Mouse (Mus musculus) T-helper 17 cell (primary cell): Measurements from ENCODE around the gene Sgo2a.
"Not testable (repeated sequence)": the region's sequence is repeated elsewhere in the genome, so short reads cannot be mapped to it uniquely, and the experiment has no call there.

Experiments
- in situ Hi-C, 2 experiments: fragments of 300-600 bp; cut with MboI, MseI; formaldehyde crosslinking; loops; 1 replicate in 1 of 2; 2 replicates in 1 of 2; pipeline ENCODE4 v1.15.1; 2025; ENCODE audit warnings: high pct_unique_total_duplicates in 2 of 2

Sgo2a gene

GRCm38 (mm10) chr1:58030156-58030871, 34.5 kb downstream of the Sgo2a start:
- in situ Hi-C loops, result loop anchor here (5.0 kb wide), 2 partner anchors 598 to 608 kb away; no protein-coding TSS in a partner anchor

GRCm38 (mm10) chr1:58031160-58031769, 35.5 kb downstream of the Sgo2a start:
- in situ Hi-C loops, result loop anchor here (5.0 kb wide), 2 partner anchors 599 to 609 kb away; no protein-coding TSS in a partner anchor

- in situ Hi-C loops, result not testable (repeated sequence)
These were observed 41.5 kb downstream of the Sgo2a start for GRCm38 (mm10) chr1:58037306-58037705.

GRCm38 (mm10) chr1:58045076-58045475, 49.3 kb downstream of the Sgo2a start:
- in situ Hi-C loops, result no loop called here

- in situ Hi-C loops, result no loop called here
These were observed 49.8 kb downstream of the Sgo2a start for GRCm38 (mm10) chr1:58045546-58045945.

- in situ Hi-C loops, result no loop called here
These were observed 51.0 kb downstream of the Sgo2a start for GRCm38 (mm10) chr1:58046721-58047290.

- in situ Hi-C loops, result no loop called here
These were observed 53.4 kb downstream of the Sgo2a start for GRCm38 (mm10) chr1:58049126-58049525.

- in situ Hi-C loops, result no loop called here
These were observed 59.8 kb downstream of the Sgo2a start for GRCm38 (mm10) chr1:58055598-58055997.

- in situ Hi-C loops, result no loop called here
These were observed 60.5 kb downstream of the Sgo2a start for GRCm38 (mm10) chr1:58056074-58056807.

GRCm38 (mm10) chr1:58056939-58057338, 61.2 kb downstream of the Sgo2a start:
- in situ Hi-C loops, result no loop called here

- in situ Hi-C loops, result no loop called here
These were observed 63.1 kb downstream of the Sgo2a start for GRCm38 (mm10) chr1:58058846-58059245.

GRCm38 (mm10) chr1:58062131-58062530, 66.4 kb downstream of the Sgo2a start:
- in situ Hi-C loops, result no loop called here

- in situ Hi-C loops, result no loop called here
These were observed 69.4 kb downstream of the Sgo2a start for GRCm38 (mm10) chr1:58065151-58065550.

- in situ Hi-C loops, result no loop called here
These were observed 69.8 kb downstream of the Sgo2a start for GRCm38 (mm10) chr1:58065606-58066005.

- in situ Hi-C loops, result no loop called here
These were observed 73.4 kb downstream of the Sgo2a start for GRCm38 (mm10) chr1:58069181-58069580.

GRCm38 (mm10) chr1:58070091-58070490, 74.3 kb downstream of the Sgo2a start:
- in situ Hi-C loops, result no loop called here

- in situ Hi-C loops, result no loop called here
These were observed 75.2 kb downstream of the Sgo2a start for GRCm38 (mm10) chr1:58071006-58071405.

GRCm38 (mm10) chr1:58071509-58071908, 75.7 kb downstream of the Sgo2a start:
- in situ Hi-C loops, result no loop called here

GRCm38 (mm10) chr1:58072416-58072815, 76.6 kb downstream of the Sgo2a start:
- in situ Hi-C loops, result no loop called here

GRCm38 (mm10) chr1:58072991-58073730, 77.4 kb downstream of the Sgo2a start:
- in situ Hi-C loops, result no loop called here

GRCm38 (mm10) chr1:58074266-58074665, 78.5 kb downstream of the Sgo2a start:
- in situ Hi-C loops, result no loop called here
